ENCODE assay signal across 1 mouse cellular context in the genomic region with DNA sequence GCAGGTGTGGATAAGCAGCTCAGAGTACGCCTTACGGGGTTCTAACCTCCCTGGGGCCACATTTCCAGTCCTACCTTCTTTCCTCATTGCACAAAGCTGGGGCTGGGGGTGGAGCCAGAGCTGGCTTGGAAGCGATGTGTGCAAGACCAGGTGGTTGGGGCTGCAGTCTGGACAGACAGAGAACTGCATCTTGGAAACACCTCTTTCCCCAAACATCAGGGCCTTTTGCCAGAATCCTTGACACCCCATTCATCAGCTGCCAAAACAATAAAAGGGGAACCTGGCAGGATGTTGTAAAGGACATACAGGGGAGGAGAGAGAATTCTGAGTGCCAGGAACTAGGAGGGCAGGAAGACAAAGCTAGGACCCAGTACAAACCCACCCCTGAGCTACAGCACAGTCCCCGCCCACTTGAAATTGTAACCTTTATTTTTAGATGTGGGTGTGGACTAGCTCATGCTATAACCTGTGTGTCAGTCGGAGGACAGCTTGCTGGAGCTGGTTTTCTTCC.
TF ChIP-seq lines count a peak whose summit lies in the region.

No protein-coding gene starts in this region.

TF ChIP-seq in CH12.LX, 34 proteins besides CTCF, POLR2A, EP300 and RAD21:
- no peak for TF ChIP-seq RCOR1 (conservative IDR thresholded peaks at IDR 0.05; ENCODE audit: low read depth, low read length)
- no peak for TF ChIP-seq SMC3 (IDR thresholded peaks at IDR 0.05; ENCODE audit: low read depth, low read length)
TF ChIP-seq in CH12.LX: peak in this region for 0.
